Mouse (Mus musculus): Measurements from ENCODE around the gene Tmsb4x. TPM values are rescaled to one million over a fixed set of nuclear protein-coding genes. Genes with fewer than 3 reads are reported as not detected.

Gene Tmsb4x
- polyA plus RNA-seq, 1 experiment from 2014 or later: 2,464 TPM

GRCm38 (mm10) chrX:167167282-167167681 lies 41.8 kb downstream of the Tmsb4x start:
- no peak overlapping the region for H3K9ac ChIP-seq (replicated peaks; ENCODE audit: low read length)
- no peak overlapping the region for H3K27ac ChIP-seq (ENCODE audit: low read length)
- H3K4me2 ChIP-seq (replicated peaks; ENCODE audit: low read depth, low read length): no peak overlapping the region
- 61% methylated on average over 2 of the region's 2 CpGs for WGBS
- no peaks in the 10 kb centered on the region for H3K9me3 ChIP-seq (ENCODE audit: low read length)
- no peak for ATAC-seq (ENCODE audit: low FRiP score, low TSS enrichment)
- no peak overlapping the region for H3K4me3 ChIP-seq (ENCODE audit: low read length)
- H3K36me3 ChIP-seq (ENCODE audit: insufficient read depth, low read length): no peaks in the 10 kb centered on the region
- peaks cover 25% of the 10 kb centered on the region; the same call in 1 of the 2 replicates for H3K27me3 ChIP-seq (ENCODE audit: insufficient read depth, low read length)
- no peaks in the 10 kb centered on the region for H3K4me1 ChIP-seq (ENCODE audit: insufficient read depth, low read length)

DNA sequence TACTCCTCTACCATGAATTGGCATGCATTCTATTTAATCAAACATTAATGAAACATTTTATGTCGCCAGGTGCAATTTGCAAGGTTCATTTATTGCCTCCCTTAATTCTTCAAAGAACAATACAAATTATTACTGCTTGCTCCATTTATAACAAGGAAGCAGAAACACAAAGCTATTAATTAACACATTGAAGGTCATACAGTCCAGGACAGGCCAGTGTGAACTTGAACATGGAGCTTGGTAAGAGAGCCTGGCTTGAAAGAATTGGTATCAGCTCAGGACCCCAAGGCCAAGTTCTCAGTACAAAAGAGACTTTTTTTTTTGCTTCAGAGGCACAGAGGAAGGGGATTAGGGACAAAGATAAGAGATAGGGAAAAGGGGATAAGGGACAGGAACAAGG lies 43.1 kb downstream of the Tmsb4x start:
- Histone ChIP-seq H3K27ac (ENCODE audit: low read length) (no peak overlapping the region), H3K4me1 (ENCODE audit: insufficient read depth, low read length) (no peaks in the 10 kb centered on the region), H3K4me3 (ENCODE audit: low read length) (no peak overlapping the region), H3K4me2 (replicated peaks; ENCODE audit: low read depth, low read length) (no peak overlapping the region), H3K36me3 (ENCODE audit: insufficient read depth, low read length) (no peaks in the 10 kb centered on the region), H3K9ac (replicated peaks; ENCODE audit: low read length) (no peak overlapping the region), H3K27me3 (ENCODE audit: insufficient read depth, low read length) (peaks cover 18% of the 10 kb centered on the region; the same call in 1 of the 2 replicates), H3K9me3 (ENCODE audit: low read length) (no peaks in the 10 kb centered on the region)
- 86% methylated on average over 1 of the region's 1 CpGs for WGBS
- ATAC-seq (ENCODE audit: low FRiP score, low TSS enrichment): no peak

DNA sequence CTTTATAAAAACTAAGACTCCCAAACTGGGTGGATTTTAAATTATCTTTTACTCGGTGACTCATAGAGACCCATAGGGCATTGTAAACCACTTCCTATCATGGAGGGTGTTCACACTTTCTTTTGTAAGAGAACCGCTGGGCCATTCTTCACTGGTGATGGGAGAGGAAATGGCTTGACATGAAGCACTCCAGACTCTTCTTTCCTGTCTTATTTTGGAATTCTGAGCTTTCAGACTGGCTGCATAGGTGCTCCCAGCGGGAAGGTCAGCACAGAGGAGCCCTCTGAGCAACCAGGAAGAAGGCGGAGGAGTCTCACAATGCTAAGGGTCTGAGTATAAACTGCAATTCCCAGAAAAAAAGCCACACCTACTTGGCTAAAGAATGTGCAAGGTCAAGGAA lies 51.4 kb downstream of the Tmsb4x start:
- H3K27ac ChIP-seq (ENCODE audit: low read length): no peak overlapping the region

More for the DNA sequence above, 51.4 kb downstream of the Tmsb4x start:
- no peaks in the 10 kb centered on the region for H3K4me1 ChIP-seq (ENCODE audit: insufficient read depth, low read length)
- no peaks in the 10 kb centered on the region for H3K36me3 ChIP-seq (ENCODE audit: insufficient read depth, low read length)
- H3K27me3 ChIP-seq (ENCODE audit: insufficient read depth, low read length): peaks cover 28% of the 10 kb centered on the region
- no peak for ATAC-seq (ENCODE audit: low FRiP score, low TSS enrichment)
- no peaks in the 10 kb centered on the region for H3K9me3 ChIP-seq (ENCODE audit: low read length)
- H3K4me3 ChIP-seq (ENCODE audit: low read length): no peak overlapping the region
- no peak overlapping the region for H3K9ac ChIP-seq (replicated peaks; ENCODE audit: low read length)
- H3K4me2 ChIP-seq (replicated peaks; ENCODE audit: low read depth, low read length): no peak overlapping the region
- 58% methylated on average over 4 of the region's 4 CpGs for WGBS

Other genes starting within 250 kb of the Tmsb4x start
- gene Tlr8, start 55.0 kb upstream of the Tmsb4x start, polyA plus RNA-seq (2015; fragmentation: Nextera tagmentation; extraction: Ambion mirVana): 0.06 and 0.15 TPM in 2 replicates
- gene Tlr7, start 121.2 kb upstream of the Tmsb4x start, polyA plus RNA-seq (2015; fragmentation: Nextera tagmentation; extraction: Ambion mirVana): 0.37 and 0.65 TPM in 2 replicates
- gene Prps2, start 173.4 kb upstream of the Tmsb4x start, polyA plus RNA-seq (2015; fragmentation: Nextera tagmentation; extraction: Ambion mirVana): 33.4 and 33.5 TPM in 2 replicates